In genomic region chr10:77984660-77985059, GRCm38 (mm10) we compare ENCODE assay signal across 9 mouse cellular contexts. TPM values are rescaled to one million over a fixed set of nuclear protein-coding genes. Genes with fewer than 3 reads are reported as not detected.
DNase-seq lines count a peak whose midpoint lies in the region; ATAC-seq lines count a peak whose summit lies in the region.
"Had no signal": no experiment of that assay in that cellular context is flagged by ENCODE, and none has a peak within 500 bp of the region (broad histone marks: within the 10 kb centered on the region; RNA-seq: fewer than 3 reads in every experiment).

No protein-coding gene starts in this region.

- no peak overlapping the region for H3K4me3 ChIP-seq in liver, embryonic 13.5 days (replicated peaks)
- no peak overlapping the region for H3K4me3 ChIP-seq in neural tube, embryonic 11.5 days (ENCODE audit: low read depth, low read length)

- peaks cover 8% of the 10 kb centered on the region; the same call in 1 of the 2 replicates for H3K4me1 ChIP-seq in liver, embryonic 13.5 days (replicated peaks)
- H3K4me1 ChIP-seq in neural tube, embryonic 11.5 days (ENCODE audit: control insufficient read depth, insufficient read depth, low read length) = 0 out of 2 replicates have a peak, but pooled peaks cover 3% of the 10 kb centered on the region

- no peak overlapping the region for H3K9ac ChIP-seq in liver, embryonic 13.5 days
- no peak overlapping the region for H3K9ac ChIP-seq in neural tube, embryonic 11.5 days (ENCODE audit: low read length)

- WGBS in liver, embryonic 13.5 days (ENCODE audit: insufficient replicate concordance) = 3% methylated on average over 4 of the region's 4 CpGs
- WGBS in neural tube, embryonic 11.5 days = 3% methylated on average over 4 of the region's 4 CpGs

- DNase-seq in adrenal gland, adult 8-10 months = peak; percentile 47
- DNase-seq in embryo, embryonic 9.5 days (ENCODE audit: extremely low spot score) = peak; percentile 77
- DNase-seq in heart, adult 9 months (ENCODE audit: low spot score in 2 of 2) = peak; percentile 66 to 79
- DNase-seq in kidney, adult 9 months = peak; percentile 74
- DNase-seq in liver, embryonic 13.5 days = peak; percentile 67
- DNase-seq in neural tube, embryonic 11.5 days (ENCODE audit: low spot score) = peak; percentile 77
- peak; percentile 72 for DNase-seq in telencephalon, adult 2 months (ENCODE audit: low read depth, low spot score)

- peak; percentile 98 for ATAC-seq in CD4-positive, CD25-positive, alpha-beta regulatory T cell, adult 4 months
- peak; percentile 29 for ATAC-seq in liver, embryonic 13.5 days (ENCODE audit: low read depth)
- ATAC-seq in neural tube, embryonic 11.5 days (ENCODE audit: insufficient read depth, low FRiP score, low TSS enrichment) = peak; percentile 70

- no peak overlapping the region for H3K4me2 ChIP-seq in liver, embryonic 13.5 days
- H3K4me2 ChIP-seq in neural tube, embryonic 11.5 days (ENCODE audit: low read depth) = no peak overlapping the region

- no peaks in the 10 kb centered on the region for H3K9me3 ChIP-seq in liver, embryonic 13.5 days (replicated peaks)
- no peaks in the 10 kb centered on the region for H3K9me3 ChIP-seq in neural tube, embryonic 11.5 days (ENCODE audit: control insufficient read depth, low read length)

- H3K36me3 ChIP-seq in liver, embryonic 13.5 days = peaks cover 31% of the 10 kb centered on the region
- H3K36me3 ChIP-seq in neural tube, embryonic 11.5 days (ENCODE audit: control insufficient read depth, insufficient read depth, low read length) = peaks cover 10% of the 10 kb centered on the region

- no peaks in the 10 kb centered on the region for H3K27me3 ChIP-seq in liver, embryonic 13.5 days
- H3K27me3 ChIP-seq in neural tube, embryonic 11.5 days (ENCODE audit: control insufficient read depth, insufficient read depth, low read length) = no peaks in the 10 kb centered on the region

- no peak overlapping the region for H3K27ac ChIP-seq in liver, embryonic 13.5 days
- no peak overlapping the region for H3K27ac ChIP-seq in neural tube, embryonic 11.5 days (ENCODE audit: low read depth, low read length)

RNA-seq across cellular contexts. Expression of gene 1810043G02Rik, which starts 6.3 kb away (rescaled TPM):
- 10 to 100 TPM in 1 of 2 experiments, 1 to 10 TPM in 1; 5.4 to 13.8 TPM for polyA plus RNA-seq in CD4-positive, CD25-positive, alpha-beta regulatory T cell, adult 4 months (2017; shearing (Covaris generic))
- total RNA-seq in adrenal gland, adult 8-10 months (2022) = 10 to 100 TPM; 18.8 to 41.2 (median 28.6) TPM
- 4.6 and 5.7 TPM in 2 replicates for polyA plus RNA-seq in liver, embryonic 13.5 days (2015; fragmentation: Nextera tagmentation; extraction: Ambion mirVana)
- 35.9 and 42.5 TPM in 2 replicates for polyA plus RNA-seq in neural tube, embryonic 11.5 days (2014; fragmentation: Nextera tagmentation; extraction: Ambion mirVana)

RNA-seq across cellular contexts. Expression of gene Trpm2, which starts 14.3 kb away (rescaled TPM):
- 1 to 10 TPM in 1 of 2 experiments, not detected in 1; 1.2 TPM for polyA plus RNA-seq in CD4-positive, CD25-positive, alpha-beta regulatory T cell, adult 4 months (2017; shearing (Covaris generic))
- 10 to 100 TPM in 2 of 4 experiments, 1 to 10 TPM in 2; 2.2 to 10.4 (median 7.6) TPM for total RNA-seq in adrenal gland, adult 8-10 months (2022)
- polyA plus RNA-seq in liver, embryonic 13.5 days (2015; fragmentation: Nextera tagmentation; extraction: Ambion mirVana) = 0.73 and 0.94 TPM in 2 replicates
- polyA plus RNA-seq in neural tube, embryonic 11.5 days (2014; fragmentation: Nextera tagmentation; extraction: Ambion mirVana) = 0.58 and 1.4 TPM in 2 replicates

RNA-seq across cellular contexts. Expression of gene Pfkl, which starts 25.2 kb away (rescaled TPM):
- polyA plus RNA-seq in CD4-positive, CD25-positive, alpha-beta regulatory T cell, adult 4 months (2017; shearing (Covaris generic)) = 100 to 1,000 TPM in 1 of 2 experiments, 10 to 100 TPM in 1; 60.6 to 118 TPM
- total RNA-seq in adrenal gland, adult 8-10 months (2022) = 100 to 1,000 TPM in 1 of 4 experiments, 10 to 100 TPM in 3; 79.7 to 108 (median 89.6) TPM
- polyA plus RNA-seq in liver, embryonic 13.5 days (2015; fragmentation: Nextera tagmentation; extraction: Ambion mirVana) = 94.0 and 98.3 TPM in 2 replicates
- polyA plus RNA-seq in neural tube, embryonic 11.5 days (2014; fragmentation: Nextera tagmentation; extraction: Ambion mirVana) = 125 and 127 TPM in 2 replicates

RNA-seq across cellular contexts. Expression of gene Dnmt3l, which starts 57.1 kb away (rescaled TPM):
- polyA plus RNA-seq in CD4-positive, CD25-positive, alpha-beta regulatory T cell, adult 4 months (2017; shearing (Covaris generic)) = not detected
- total RNA-seq in adrenal gland, adult 8-10 months (2022) = 10 to 100 TPM in 3 of 4 experiments, 1 to 10 TPM in 1; 4.3 to 41.2 (median 20.8) TPM
- not detected in 2 replicates for polyA plus RNA-seq in liver, embryonic 13.5 days (2015; fragmentation: Nextera tagmentation; extraction: Ambion mirVana)
- polyA plus RNA-seq in neural tube, embryonic 11.5 days (2014; fragmentation: Nextera tagmentation; extraction: Ambion mirVana) = not detected in 2 replicates
- total RNA-seq: gastrocnemius, adult 8-10 months had no signal

RNA-seq across cellular contexts. Expression of gene Aire, which starts 58.8 kb away (rescaled TPM):
- under 1 TPM in 1 of 2 experiments, not detected in 1; 0.33 TPM for polyA plus RNA-seq in CD4-positive, CD25-positive, alpha-beta regulatory T cell, adult 4 months (2017; shearing (Covaris generic))
- total RNA-seq in adrenal gland, adult 8-10 months (2022) = not detected
- polyA plus RNA-seq in liver, embryonic 13.5 days (2015; fragmentation: Nextera tagmentation; extraction: Ambion mirVana) = not detected in 2 replicates
- not detected in 2 replicates for polyA plus RNA-seq in neural tube, embryonic 11.5 days (2014; fragmentation: Nextera tagmentation; extraction: Ambion mirVana)
- total RNA-seq: gastrocnemius, adult 8-10 months had no signal

Comparison
In these comparisons a context has a peak if more than half of its experiments do, and no peak if none do; other contexts are left out.
1. ATAC-seq: peak in every context shown above with its lines; median percentile 98 in CD4-positive, CD25-positive, alpha-beta regulatory T cell, adult 4 months; 70 in neural tube, embryonic 11.5 days; 29 in liver, embryonic 13.5 days.